Mouse (Mus musculus): ENCODE measurements around the gene Nrros.

Nrros gene

DNA sequence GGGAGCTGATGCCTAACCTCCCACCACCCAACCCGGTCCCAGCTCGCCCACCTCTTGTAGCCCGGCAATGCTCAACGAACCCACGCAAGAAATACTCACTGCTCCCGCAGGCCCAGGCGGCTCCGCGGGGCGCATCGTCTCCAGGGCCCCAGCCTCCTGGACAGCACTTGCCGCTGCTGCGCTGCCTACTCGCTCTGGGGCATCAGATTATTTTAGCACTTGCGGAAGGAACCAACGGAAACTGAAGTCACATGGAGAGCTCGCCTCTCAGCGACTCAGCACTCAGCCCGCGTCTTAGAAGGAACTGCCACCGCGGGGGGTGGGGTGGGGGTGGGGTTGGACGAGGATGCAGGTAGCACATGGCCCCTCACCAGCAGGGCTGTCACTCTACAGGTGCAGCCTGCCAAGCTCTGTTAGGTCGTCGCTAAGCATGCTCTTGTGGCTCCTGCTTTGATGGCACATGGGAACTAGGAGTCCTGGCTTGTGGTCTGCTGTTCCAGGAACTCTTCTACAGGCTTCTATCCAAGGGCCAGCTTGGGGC, at the start of gene Nrros:
Gene Nrros (minus strand): TSS at position 314 of the 541 bp plus-strand sequence.
- no peak for DNase-seq (ENCODE audit: low read depth, low spot score)

DNA sequence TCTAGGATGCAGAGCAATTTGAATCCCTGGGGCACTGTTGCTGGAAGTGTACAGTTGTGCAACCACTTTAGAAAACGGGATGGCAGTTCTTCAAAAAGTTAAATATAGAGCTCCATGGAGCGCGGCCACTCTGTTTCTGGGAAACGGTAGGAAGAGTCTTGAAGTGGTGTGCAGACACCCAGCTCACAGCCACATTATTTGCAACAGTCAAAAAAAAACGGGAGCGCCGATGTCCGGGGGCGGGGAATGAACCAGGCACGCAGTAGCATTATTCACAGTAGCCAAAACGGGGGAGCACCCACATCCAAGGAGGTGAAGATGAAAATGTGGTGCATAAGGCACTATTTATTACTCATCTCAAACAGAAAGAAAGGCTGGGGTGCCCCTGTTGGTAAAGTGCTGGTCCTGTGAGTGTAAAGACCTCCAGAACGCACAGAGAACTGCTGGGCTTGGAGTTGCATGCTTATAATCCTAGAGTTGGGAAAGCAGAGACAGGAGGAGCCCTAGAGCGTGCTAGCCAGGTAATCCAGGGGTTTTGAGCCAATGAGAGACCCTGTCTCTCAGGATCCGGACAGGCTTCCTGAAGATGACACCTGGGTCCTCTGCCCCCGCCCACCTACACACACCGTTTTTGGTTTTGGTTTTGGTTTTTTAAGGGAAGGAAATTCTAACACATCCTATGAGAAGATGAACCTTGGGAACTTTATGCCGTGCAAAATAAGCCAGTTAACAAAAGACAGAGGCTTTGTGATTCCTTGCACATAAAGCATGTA, 49.6 kb upstream of the Nrros start:
- DNase-seq (ENCODE audit: low read depth, low spot score): no peak

DNA sequence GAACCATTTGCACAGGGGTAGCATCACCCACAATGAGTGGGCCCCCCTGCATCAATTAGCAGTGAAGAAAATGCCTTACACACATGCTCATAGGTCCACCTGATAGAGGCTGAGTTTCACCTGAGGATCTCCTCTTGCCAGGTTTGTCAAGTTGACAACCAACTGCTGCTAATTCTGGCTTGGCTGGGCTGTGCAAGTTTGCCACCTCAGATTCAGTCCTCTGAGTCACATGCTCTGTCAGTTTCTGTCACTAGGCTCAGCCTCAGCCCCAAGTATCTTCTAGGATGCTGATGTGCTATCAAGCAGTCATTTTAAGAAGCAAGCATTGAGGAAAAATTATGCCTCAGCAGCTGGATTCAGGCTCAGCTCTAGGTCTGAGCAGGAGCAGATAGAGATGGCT, 48.8 kb upstream of the Nrros start:
- DNase-seq (ENCODE audit: low read depth, low spot score): no peak

DNA sequence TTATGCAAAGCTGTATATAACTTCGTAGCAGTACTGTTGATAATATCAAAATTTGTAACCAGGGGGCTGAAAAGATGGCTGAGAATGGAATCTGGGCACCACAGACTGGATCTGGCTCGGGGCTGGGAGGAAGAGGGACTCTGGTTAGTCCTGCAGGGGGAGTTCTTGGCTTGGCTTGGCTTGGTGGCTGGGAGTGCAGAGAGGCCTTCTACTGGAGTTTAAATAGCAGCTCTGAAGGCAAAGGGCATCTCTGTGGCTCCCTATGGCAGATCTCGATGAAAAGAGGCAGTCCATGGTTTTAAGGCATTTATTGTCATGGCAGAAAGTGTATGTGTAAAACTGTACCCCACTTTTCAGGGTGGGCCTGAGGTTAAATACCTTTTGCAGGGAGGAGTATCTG, 39.5 kb upstream of the Nrros start:
- no peak for DNase-seq (ENCODE audit: low read depth, low spot score)

- DNase-seq (ENCODE audit: low read depth, low spot score): no peak
Observed at GRCm38 (mm10) chr16:32202681-32203080, 37.3 kb upstream of the Nrros start.

GRCm38 (mm10) chr16:32201004-32201325, 35.6 kb upstream of the Nrros start:
- DNase-seq (ENCODE audit: low read depth, low spot score): no peak

GRCm38 (mm10) chr16:32200256-32201003, 35.0 kb upstream of the Nrros start:
- DNase-seq (ENCODE audit: low read depth, low spot score): no peak

DNA sequence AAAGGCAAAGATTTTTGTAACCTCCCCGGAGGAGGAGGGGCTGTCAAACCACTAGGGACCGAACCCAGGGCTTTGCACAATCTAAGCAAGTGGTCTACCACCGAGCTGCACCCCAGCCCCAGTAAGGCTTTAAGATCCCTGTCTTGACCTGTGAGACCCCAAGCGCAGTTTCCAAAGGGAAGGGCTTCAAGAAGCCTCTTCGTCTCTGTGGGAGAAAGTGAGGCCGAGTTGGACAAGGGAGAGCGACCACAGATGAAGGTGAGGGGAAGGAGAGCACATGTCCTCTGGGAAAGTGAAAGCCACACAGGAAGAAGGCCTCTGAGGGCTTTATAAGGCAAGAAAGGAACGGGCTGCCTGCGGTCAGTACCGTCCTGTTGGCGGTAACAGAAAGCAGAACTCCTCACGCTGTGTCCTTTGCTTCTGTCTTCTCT, 24.6 kb upstream of the Nrros start:
- DNase-seq (ENCODE audit: low read depth, low spot score): no peak

- peak; percentile 22 for DNase-seq (ENCODE audit: low read depth, low spot score)
Observed at GRCm38 (mm10) chr16:32189109-32189508, 23.7 kb upstream of the Nrros start.

DNA sequence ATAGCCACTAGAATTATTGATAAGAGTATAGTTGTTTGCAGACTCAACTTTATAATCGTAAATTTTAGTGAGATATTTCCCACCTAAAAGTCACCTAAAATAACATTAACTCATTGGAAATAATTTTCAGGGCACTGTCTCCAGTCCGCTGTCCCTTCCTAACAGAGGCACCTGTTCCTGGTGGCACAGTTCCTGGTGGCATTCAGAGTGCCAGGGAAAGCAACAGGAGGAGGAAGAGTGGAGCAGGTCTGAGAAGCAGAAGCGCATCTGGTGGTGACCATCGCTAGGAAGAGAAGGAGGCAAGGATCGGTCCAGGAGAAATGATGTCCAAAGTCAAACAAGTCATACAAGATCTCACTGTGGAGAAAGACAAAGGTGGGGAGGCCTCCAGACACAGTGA, 20.7 kb upstream of the Nrros start:
- DNase-seq (ENCODE audit: low read depth, low spot score): no peak

GRCm38 (mm10) chr16:32179333-32179901, 14.0 kb upstream of the Nrros start, which contains the start of gene Bex6:
TSS of gene Bex6 (plus strand) at chr16:32179823.
- DNase-seq (ENCODE audit: low read depth, low spot score): no peak

- DNase-seq (ENCODE audit: low read depth, low spot score): no peak
Observed at GRCm38 (mm10) chr16:32176896-32177686, 11.7 kb upstream of the Nrros start.

- DNase-seq (ENCODE audit: low read depth, low spot score): no peak
Observed at GRCm38 (mm10) chr16:32175029-32175428, 9.6 kb upstream of the Nrros start.

DNA sequence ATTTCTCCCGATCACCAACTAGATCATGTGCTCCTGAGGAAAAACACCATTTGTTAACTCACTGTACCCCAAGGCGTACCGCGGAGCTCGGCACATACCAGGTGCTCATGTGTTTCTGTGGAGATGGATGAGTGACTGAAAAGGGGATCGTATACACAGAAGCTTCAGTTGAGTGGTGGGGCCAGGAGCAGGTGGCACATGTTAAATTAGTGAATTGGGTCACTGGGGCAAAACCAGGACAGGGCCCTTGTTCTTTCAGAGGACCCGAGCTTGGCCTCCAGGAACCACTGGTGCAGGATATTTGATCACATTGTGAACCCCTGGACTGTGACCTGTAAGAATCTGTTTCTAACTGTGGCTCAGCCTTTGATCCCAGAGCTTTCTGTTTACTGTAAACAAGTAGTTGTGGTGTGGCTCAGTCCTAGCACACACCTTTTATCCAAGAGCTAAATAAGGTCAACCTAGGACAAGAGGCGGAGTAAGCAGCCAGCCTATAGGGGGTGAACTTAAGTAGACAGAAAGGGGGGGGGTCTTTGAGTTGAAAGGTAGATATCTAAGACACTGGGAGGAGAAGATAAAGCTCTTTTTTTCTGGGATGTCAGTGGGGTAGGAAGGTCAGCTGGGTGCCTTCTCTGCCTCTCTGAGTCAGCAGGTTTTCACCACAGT, 9.1 kb upstream of the Nrros start:
- no peak for DNase-seq (ENCODE audit: low read depth, low spot score)

DNA sequence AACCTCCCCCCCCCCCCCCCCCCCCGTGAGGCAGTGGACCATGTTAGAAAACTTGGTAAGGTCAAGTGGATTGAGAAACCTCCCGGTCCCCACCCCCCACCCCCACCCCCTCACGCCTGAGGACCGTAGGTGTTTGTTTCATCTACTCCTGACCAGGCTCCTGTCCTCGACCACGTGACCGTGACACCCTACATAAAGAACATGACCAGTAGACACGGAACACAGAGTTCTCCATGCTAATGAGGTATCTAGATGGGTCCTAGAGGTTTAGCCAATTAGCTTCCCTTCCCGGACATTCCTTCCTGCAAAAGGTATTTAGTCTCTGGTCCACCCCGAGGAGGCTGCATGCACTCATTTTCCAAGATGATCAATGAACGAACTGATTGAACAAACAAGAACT, 8.0 kb upstream of the Nrros start:
- DNase-seq (ENCODE audit: low read depth, low spot score): no peak

GRCm38 (mm10) chr16:32171031-32171731, 5.8 kb upstream of the Nrros start:
- DNase-seq (ENCODE audit: low read depth, low spot score): no peak

DNA sequence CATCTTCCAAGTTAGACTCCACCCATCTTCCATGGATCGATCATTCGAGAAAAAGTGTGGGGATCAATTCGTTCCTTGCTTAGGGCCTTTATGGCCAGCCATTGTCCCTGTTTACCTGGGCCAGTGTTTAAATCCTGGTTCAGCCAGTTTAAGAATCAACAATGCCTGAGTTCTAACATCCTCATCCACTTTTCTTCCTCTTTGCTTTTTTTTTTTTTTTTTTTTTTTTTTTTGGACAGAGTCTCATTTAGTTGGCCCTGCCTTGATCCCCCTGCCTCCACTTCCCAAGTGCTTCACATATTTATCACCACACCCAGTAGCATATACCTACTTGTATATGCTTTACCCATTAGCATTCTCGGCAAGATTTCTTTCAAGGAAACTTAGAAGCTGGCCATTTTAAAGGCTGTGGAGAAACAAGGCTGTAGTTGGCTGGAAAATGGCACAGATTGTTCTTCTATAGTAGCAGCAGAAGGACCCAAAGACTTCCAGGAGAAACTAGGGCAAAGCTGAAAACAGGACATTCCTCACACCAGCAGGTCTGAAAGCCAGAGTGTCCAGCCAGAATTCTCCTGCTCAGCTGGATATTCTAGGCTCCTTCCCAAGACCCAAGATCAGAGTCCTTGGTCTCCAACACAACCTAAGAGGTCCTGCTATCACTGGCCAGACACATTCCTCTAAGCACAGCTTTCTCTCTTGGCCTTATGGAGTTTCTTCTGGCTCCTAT, 2.6 kb upstream of the Nrros start:
- no peak for DNase-seq (ENCODE audit: low read depth, low spot score)

DNA sequence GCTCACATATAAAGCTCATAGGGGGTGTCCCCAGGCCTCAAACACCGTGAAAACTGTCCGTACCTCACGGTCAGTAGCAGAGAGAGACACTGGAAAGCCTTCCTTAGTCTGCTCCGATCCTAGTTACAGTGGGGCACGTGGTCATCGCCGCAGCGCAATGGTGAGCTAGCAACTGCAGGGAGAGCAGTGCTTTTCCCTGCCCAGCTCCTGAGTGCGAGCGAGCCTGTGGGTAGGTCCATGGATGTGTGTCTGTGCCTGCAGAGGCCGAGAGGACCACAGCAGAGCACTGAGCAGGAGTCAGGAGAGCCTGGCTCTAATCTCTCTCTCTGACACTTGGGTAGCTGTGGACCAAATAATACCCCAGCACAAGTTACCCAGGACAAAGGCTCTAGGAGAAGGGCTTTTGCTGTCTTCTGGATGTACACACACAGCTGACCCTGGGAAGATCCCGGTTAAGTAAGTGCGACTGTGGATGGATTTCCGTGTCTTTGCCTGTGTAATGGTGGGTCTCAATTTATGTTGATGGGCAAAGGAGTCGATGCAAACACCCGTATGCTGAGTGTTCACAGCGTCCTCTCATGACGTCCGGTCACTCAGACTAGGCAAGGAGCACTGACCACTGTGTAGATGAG, 882 bp downstream of the Nrros start:
- no peak for DNase-seq (ENCODE audit: low read depth, low spot score)

DNA sequence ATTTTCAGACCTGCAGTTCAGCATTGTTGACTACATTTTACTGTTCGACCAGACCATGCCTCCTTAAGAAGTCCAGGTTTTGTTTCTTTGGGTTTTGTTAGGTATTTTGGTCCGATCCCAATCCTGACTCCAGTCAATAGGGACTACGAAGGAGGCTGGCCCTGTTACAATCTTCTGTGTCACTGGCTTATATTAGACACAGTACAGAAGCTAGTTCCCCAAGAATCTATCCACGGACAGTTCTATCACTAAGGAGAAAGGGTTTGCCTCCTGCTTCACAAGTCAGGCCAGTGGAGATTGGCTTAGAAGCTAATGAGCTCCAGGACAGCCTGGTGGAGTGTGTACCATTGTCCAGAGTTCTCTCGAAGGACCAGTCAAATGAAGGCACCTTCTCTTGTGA, 1.5 kb downstream of the Nrros start:
- DNase-seq (ENCODE audit: low read depth, low spot score): no peak

Data from brain, embryonic 18.5 days (tissue).